Mouse (Mus musculus) olfactory bulb, adult 2 months (tissue): ENCODE measurements at regions not wholly inside any gene's neighbourhood (a gene's known extent, or its start where the extent isn't known, plus 50 kb on each side); places are given as distances from the start of the nearest gene placed in this dataset.

Source experiments
- CTCF ChIP-seq: fragments of 200-500 bp; IDR thresholded peaks from 2 replicates; pipeline ENCODE4 v1.5.1; 2012; ENCODE audit warnings: low read depth, mild to moderate bottlenecking, low read length, moderate library complexity; ENCODE audit not compliant: insufficient read depth
- POLR2A ChIP-seq: fragments of 200-500 bp; IDR thresholded peaks from 2 replicates; pipeline ENCODE4 v1.6.1; 2012; ENCODE audit warnings: mild to moderate bottlenecking, low read depth, low read length, moderate library complexity; ENCODE audit not compliant: insufficient read depth

DNA sequence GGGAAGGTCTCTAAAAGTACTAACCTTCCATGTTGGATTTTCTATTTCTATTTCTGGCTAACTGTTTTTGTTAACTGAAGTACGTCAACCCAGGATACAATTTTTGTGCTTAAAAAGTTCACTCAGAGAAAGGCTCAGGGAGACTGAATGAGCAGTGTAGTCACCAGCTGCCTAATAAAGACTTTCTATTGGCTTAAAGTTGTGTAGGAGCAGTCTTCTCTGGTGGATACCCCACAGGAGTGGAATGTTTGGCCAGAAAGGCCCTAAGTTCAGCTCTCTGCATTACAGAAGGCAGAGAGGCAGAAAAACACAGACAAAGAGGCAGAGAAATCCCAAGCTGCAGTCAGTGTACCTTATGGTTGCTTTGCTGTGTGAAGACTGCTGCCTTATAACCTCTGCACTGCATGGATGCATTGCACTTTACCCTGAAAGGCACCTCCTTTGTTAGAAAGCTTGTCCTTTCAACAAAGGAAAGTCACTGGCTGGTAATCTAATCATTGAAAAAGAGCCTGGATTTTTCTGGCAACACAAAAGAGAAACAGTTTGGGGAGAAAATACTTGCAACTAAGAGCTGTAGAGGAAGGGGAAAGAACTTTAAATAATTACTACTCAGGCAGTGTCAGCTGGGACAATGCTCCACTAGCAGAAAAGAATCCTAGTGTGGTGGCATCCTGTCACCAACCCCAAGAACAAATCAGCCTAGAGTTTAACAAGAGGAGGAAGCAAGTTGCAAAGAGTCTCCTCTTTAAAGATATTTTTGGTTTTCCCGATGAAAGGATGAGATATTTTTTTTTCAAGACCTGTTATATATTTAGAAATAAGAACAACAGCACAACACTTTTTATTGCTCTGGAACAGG is 63.0 kb upstream of the Adamts5 start:
- TF ChIP-seq POLR2A (no peak), CTCF (no peak)
